Mouse (Mus musculus) thymus, adult 18-20 months (tissue): ENCODE results near the gene Gm38392.

Experiments
- DNase-seq, 2 experiments: peaks; one replicate each; pipeline ENCODE4 v3.0.0; 2022; ENCODE audit warnings: mixed read lengths in 2 of 2

Gm38392 gene

GRCm38 (mm10) chr3:88214197-88214938 is 72.6 kb downstream of the Gm38392 start:
- no peak for DNase-seq

GRCm38 (mm10) chr3:88213019-88213418 is 74.0 kb downstream of the Gm38392 start:
- DNase-seq = no peak

- DNase-seq = no peak
These were observed 74.7 kb downstream of the Gm38392 start for GRCm38 (mm10) chr3:88212356-88212755.

GRCm38 (mm10) chr3:88210918-88211317 is 76.1 kb downstream of the Gm38392 start:
- DNase-seq = no peak

GRCm38 (mm10) chr3:88210121-88210520 is 76.9 kb downstream of the Gm38392 start:
- no peak for DNase-seq

GRCm38 (mm10) chr3:88209306-88209705 is 77.7 kb downstream of the Gm38392 start:
- no peak for DNase-seq

- no peak for DNase-seq
These were observed 78.7 kb downstream of the Gm38392 start for GRCm38 (mm10) chr3:88208226-88208720.

GRCm38 (mm10) chr3:88207451-88208100 is 79.4 kb downstream of the Gm38392 start:
- no peak for DNase-seq

- DNase-seq = no peak
These were observed 80.1 kb downstream of the Gm38392 start for GRCm38 (mm10) chr3:88206901-88207371.

- DNase-seq = no peak
These were observed 80.5 kb downstream of the Gm38392 start for GRCm38 (mm10) chr3:88206500-88206899.

- no peak for DNase-seq
These were observed 81.2 kb downstream of the Gm38392 start for GRCm38 (mm10) chr3:88205563-88206491.

- DNase-seq = no peak
These were observed 81.8 kb downstream of the Gm38392 start for GRCm38 (mm10) chr3:88205176-88205562.

- no peak for DNase-seq
These were observed 82.3 kb downstream of the Gm38392 start for GRCm38 (mm10) chr3:88204751-88205150.

GRCm38 (mm10) chr3:88203999-88204700 is 82.9 kb downstream of the Gm38392 start:
- no peak for DNase-seq

GRCm38 (mm10) chr3:88203456-88203855 is 83.6 kb downstream of the Gm38392 start:
- no peak for DNase-seq

GRCm38 (mm10) chr3:88202986-88203385 is 84.0 kb downstream of the Gm38392 start:
- no peak for DNase-seq

GRCm38 (mm10) chr3:88201640-88202039 is 85.4 kb downstream of the Gm38392 start:
- no peak for DNase-seq

- no peak for DNase-seq
These were observed 86.1 kb downstream of the Gm38392 start for GRCm38 (mm10) chr3:88200972-88201330.

- no peak for DNase-seq
These were observed 86.6 kb downstream of the Gm38392 start for GRCm38 (mm10) chr3:88200161-88200971.

- DNase-seq = no peak
These were observed 87.4 kb downstream of the Gm38392 start for GRCm38 (mm10) chr3:88199541-88200110.

GRCm38 (mm10) chr3:88198505-88199020 is 88.4 kb downstream of the Gm38392 start:
- no peak for DNase-seq
